25 mouse cellular contexts compared by ENCODE assay signal in genomic region chr1:100310687-100311086, GRCm38 (mm10).
"Had no signal": no experiment of that assay in that cellular context is flagged by ENCODE, and none has a peak within 500 bp of the region (broad histone marks: within the 10 kb centered on the region; RNA-seq: fewer than 3 reads in every experiment).

No protein-coding gene starts in this region.

- H3K27me3 ChIP-seq: heart, embryonic 13.5 days; heart, embryonic 15.5 days; kidney, embryonic 15.5 days; limb, embryonic 13.5 days; limb, embryonic 15.5 days; liver, embryonic 12.5 days had no signal

- H3K36me3 ChIP-seq: heart, embryonic 13.5 days; heart, embryonic 15.5 days; kidney, embryonic 15.5 days; limb, embryonic 13.5 days; limb, embryonic 15.5 days; liver, embryonic 12.5 days had no signal

- H3K4me2 ChIP-seq: heart, embryonic 11.5 days; heart, embryonic 13.5 days; heart, embryonic 15.5 days; kidney, embryonic 15.5 days; limb, embryonic 13.5 days; limb, embryonic 15.5 days; liver, embryonic 12.5 days had no signal

- H3K27ac ChIP-seq: gastrocnemius, adult 2 months; heart, adult 2 months; heart, embryonic 13.5 days; heart, embryonic 15.5 days; kidney, embryonic 15.5 days; kidney, postnatal 0 days; limb, embryonic 13.5 days; limb, embryonic 15.5 days; liver, embryonic 12.5 days had no signal

- H3K9me3 ChIP-seq: heart, embryonic 13.5 days; heart, embryonic 15.5 days; kidney, embryonic 15.5 days; limb, embryonic 13.5 days; limb, embryonic 15.5 days; liver, embryonic 12.5 days had no signal

- H3K4me1 ChIP-seq: heart, embryonic 13.5 days; heart, embryonic 15.5 days; kidney, embryonic 15.5 days; limb, embryonic 13.5 days; limb, embryonic 15.5 days; liver, embryonic 12.5 days had no signal

- H3K4me3 ChIP-seq: gastrocnemius, adult 2 months; heart, adult 2 months; heart, embryonic 13.5 days; heart, embryonic 15.5 days; kidney, embryonic 15.5 days; limb, embryonic 13.5 days; limb, embryonic 15.5 days; liver, embryonic 12.5 days had no signal

- ATAC-seq: forebrain, embryonic 16.5 days; intestine, embryonic 16.5 days; liver, embryonic 12.5 days had no signal

- H3K9ac ChIP-seq: heart, embryonic 13.5 days; heart, embryonic 15.5 days; kidney, embryonic 15.5 days; limb, embryonic 13.5 days; limb, embryonic 15.5 days; liver, embryonic 12.5 days had no signal

- DNase-seq: gastrocnemius, adult 2 months; gastrocnemius, postnatal 14 days; gastrocnemius, postnatal 36 days; heart, adult 11 months; heart, adult 2 months; heart, postnatal 14 days; heart, postnatal 36 days; kidney, adult 11 months; kidney, adult 2 months; kidney, adult 9 months; kidney, postnatal 14 days; kidney, postnatal 36 days; layer of hippocampus, adult 9-11 months; layer of hippocampus, postnatal 36 days; left cerebral cortex, postnatal 4 days had no signal
